Mouse (Mus musculus): ENCODE measurements around the gene Faim2.

- TF ChIP-seq CTCF (IDR thresholded peaks at IDR 0.05; ENCODE audit: insufficient read depth, low read depth, low read length) (no peak), POLR2A (IDR thresholded peaks at IDR 0.05; ENCODE audit: insufficient read depth, low read depth, low read length) (no peak)
These were observed 27.6 kb downstream of the Faim2 start for GRCm38 (mm10) chr15:99500320-99500719.
